In the genomic region with DNA sequence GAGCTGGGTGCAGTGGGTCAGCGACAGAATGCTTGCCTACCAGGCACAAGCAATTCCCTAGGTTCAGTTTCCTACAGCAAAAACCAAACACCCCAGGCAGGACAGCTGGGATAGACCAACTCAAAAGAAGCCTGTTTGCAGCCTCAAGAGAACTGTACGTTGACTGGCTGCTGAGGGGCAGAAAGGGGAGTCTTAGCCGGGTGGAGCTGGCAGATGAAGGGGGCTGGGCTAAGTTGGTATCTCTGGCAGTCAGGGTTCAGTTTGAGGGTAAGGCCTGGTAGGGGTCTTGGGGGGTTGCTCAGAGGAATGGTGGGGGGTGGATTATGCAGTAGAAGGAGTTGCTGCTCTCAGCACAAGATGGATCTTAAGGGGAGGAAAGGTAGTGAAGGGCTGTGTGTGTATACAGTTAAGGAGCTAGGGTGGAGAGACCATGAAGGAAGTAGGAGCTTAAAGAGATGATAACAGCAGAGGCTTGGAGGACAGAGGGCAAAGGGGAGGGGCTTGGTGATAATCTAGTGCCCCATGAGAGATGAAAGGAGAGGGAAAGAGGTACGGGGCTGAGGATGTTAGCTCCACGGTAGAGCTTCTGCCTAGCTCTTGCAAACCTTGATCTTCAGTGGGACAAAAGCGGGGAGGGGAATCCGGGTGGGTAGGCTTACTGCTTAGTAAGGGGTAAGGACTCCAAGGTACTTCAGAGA, we compare ENCODE assay signal across 12 mouse cellular contexts. TPM values are rescaled to one million over a fixed set of nuclear protein-coding genes. Genes with fewer than 3 reads are reported as not detected.
A peak's percentile ranks its signal among the peaks of the same experiment; 100 is the strongest.
DNase-seq lines count a peak whose midpoint lies in the region; ATAC-seq and TF ChIP-seq lines count a peak whose summit lies in the region.
"Had no signal": no experiment of that assay in that cellular context is flagged by ENCODE, and none has a peak within 500 bp of the region (broad histone marks: within the 10 kb centered on the region; RNA-seq: fewer than 3 reads in every experiment).

No protein-coding gene starts in this region.

- WGBS in heart, embryonic 13.5 days: 26% methylated on average over 7 of the region's 7 CpGs
- WGBS in midbrain, embryonic 10.5 days: 50% methylated on average over 7 of the region's 7 CpGs
- WGBS in midbrain, postnatal 0 days: 49% methylated on average over 7 of the region's 7 CpGs
- whole genome bisulfite sequencing in embryonic facial prominence, embryonic 15.5 days: 44% methylated on average over 7 of the region's 7 CpGs
- 30% methylated on average over 7 of the region's 7 CpGs for WGBS in stomach, embryonic 14.5 days
- 60% methylated on average over 7 of the region's 7 CpGs for WGBS in forebrain, embryonic 16.5 days

- H3K4me2 ChIP-seq in heart, embryonic 13.5 days: no peak overlapping the region
- no peak overlapping the region for H3K4me2 ChIP-seq in midbrain, postnatal 0 days (ENCODE audit: low read depth, low read length, poor library complexity, severe bottlenecking)
- no peak overlapping the region for H3K4me2 ChIP-seq in embryonic facial prominence, embryonic 15.5 days (replicated peaks)
- H3K4me2 ChIP-seq in stomach, embryonic 14.5 days (replicated peaks; ENCODE audit: low read depth, low read length): no peak overlapping the region
- H3K4me2 ChIP-seq in forebrain, embryonic 16.5 days (ENCODE audit: low read length): no peak overlapping the region
- H3K4me2 ChIP-seq: limb, embryonic 13.5 days had no signal

- H3K27me3 ChIP-seq in heart, embryonic 13.5 days (replicated peaks): no peaks in the 10 kb centered on the region
- peaks cover 5% of the 10 kb centered on the region for H3K27me3 ChIP-seq in midbrain, embryonic 10.5 days (ENCODE audit: low read depth, poor library complexity, severe bottlenecking)
- no peaks in the 10 kb centered on the region for H3K27me3 ChIP-seq in midbrain, postnatal 0 days (ENCODE audit: insufficient read depth, low read length)
- H3K27me3 ChIP-seq in embryonic facial prominence, embryonic 15.5 days: no peaks in the 10 kb centered on the region
- H3K27me3 ChIP-seq in stomach, embryonic 14.5 days (ENCODE audit: control insufficient read depth, insufficient read depth, low read length): no peaks in the 10 kb centered on the region
- no peaks in the 10 kb centered on the region for H3K27me3 ChIP-seq in forebrain, embryonic 16.5 days (replicated peaks; ENCODE audit: control insufficient read depth, insufficient read depth, low read length)
- H3K27me3 ChIP-seq: CH12.LX; limb, embryonic 13.5 days had no signal

- DNase-seq in heart, adult 11 months: no peak
- no peak for DNase-seq in midbrain, embryonic 10.5 days (ENCODE audit: low spot score)
- DNase-seq in midbrain, postnatal 0 days (ENCODE audit: low spot score): no peak
- no peak for DNase-seq in gastrocnemius, postnatal 36 days
- DNase-seq: forebrain, postnatal 0 days had no signal

- peaks cover 60% of the 10 kb centered on the region for H3K36me3 ChIP-seq in heart, embryonic 13.5 days
- H3K36me3 ChIP-seq in midbrain, embryonic 10.5 days: peaks cover 23% of the 10 kb centered on the region
- peaks cover 19% of the 10 kb centered on the region for H3K36me3 ChIP-seq in midbrain, postnatal 0 days (ENCODE audit: insufficient read depth, low read length)
- H3K36me3 ChIP-seq in embryonic facial prominence, embryonic 15.5 days: peaks cover 44% of the 10 kb centered on the region
- H3K36me3 ChIP-seq in stomach, embryonic 14.5 days (ENCODE audit: control insufficient read depth, insufficient read depth, low read length): peaks cover 30% of the 10 kb centered on the region
- no peaks in the 10 kb centered on the region for H3K36me3 ChIP-seq in forebrain, embryonic 16.5 days (ENCODE audit: control insufficient read depth, insufficient read depth)

- H3K27ac ChIP-seq in heart, embryonic 13.5 days (replicated peaks): peak overlapping the region; percentile 70
- 0 out of 2 replicates have a peak overlapping the region, but pooled peaks have one; percentile 39 for H3K27ac ChIP-seq in midbrain, embryonic 10.5 days (replicated peaks)
- no peak overlapping the region for H3K27ac ChIP-seq in midbrain, postnatal 0 days (ENCODE audit: low read depth, low read length)
- peak overlapping the region; percentile 19; the same call in 1 of the 2 replicates for H3K27ac ChIP-seq in embryonic facial prominence, embryonic 15.5 days (replicated peaks)
- H3K27ac ChIP-seq in stomach, embryonic 14.5 days (ENCODE audit: low read length): 0 out of 2 replicates have a peak overlapping the region, but pooled peaks have one; percentile 5
- H3K27ac ChIP-seq in forebrain, embryonic 16.5 days (ENCODE audit: low read length): no peak overlapping the region
- H3K27ac ChIP-seq: limb, embryonic 13.5 days had no signal

- H3K9me3 ChIP-seq in heart, embryonic 13.5 days: no peaks in the 10 kb centered on the region
- no peaks in the 10 kb centered on the region for H3K9me3 ChIP-seq in midbrain, embryonic 10.5 days (replicated peaks)
- no peaks in the 10 kb centered on the region for H3K9me3 ChIP-seq in midbrain, postnatal 0 days (ENCODE audit: low read length)
- no peaks in the 10 kb centered on the region for H3K9me3 ChIP-seq in embryonic facial prominence, embryonic 15.5 days (replicated peaks)
- H3K9me3 ChIP-seq in stomach, embryonic 14.5 days (ENCODE audit: control insufficient read depth, low read depth, low read length): no peaks in the 10 kb centered on the region
- H3K9me3 ChIP-seq in forebrain, embryonic 16.5 days (ENCODE audit: control insufficient read depth, low read length): no peaks in the 10 kb centered on the region
- H3K9me3 ChIP-seq: limb, embryonic 13.5 days had no signal

- H3K9ac ChIP-seq in heart, embryonic 13.5 days: peak overlapping the region; percentile 68
- no peak overlapping the region for H3K9ac ChIP-seq in midbrain, postnatal 0 days (replicated peaks; ENCODE audit: low read length, poor library complexity, severe bottlenecking)
- no peak overlapping the region for H3K9ac ChIP-seq in embryonic facial prominence, embryonic 15.5 days
- H3K9ac ChIP-seq in stomach, embryonic 14.5 days (replicated peaks; ENCODE audit: low read depth, low read length): no peak overlapping the region
- no peak overlapping the region for H3K9ac ChIP-seq in forebrain, embryonic 16.5 days (replicated peaks; ENCODE audit: low read depth, low read length)
- H3K9ac ChIP-seq: forebrain, postnatal 0 days; limb, embryonic 13.5 days had no signal

- peaks cover 70% of the 10 kb centered on the region for H3K4me1 ChIP-seq in heart, embryonic 13.5 days
- peaks cover 54% of the 10 kb centered on the region for H3K4me1 ChIP-seq in midbrain, embryonic 10.5 days
- H3K4me1 ChIP-seq in midbrain, postnatal 0 days (ENCODE audit: insufficient read depth, low read length): peaks cover 13% of the 10 kb centered on the region
- H3K4me1 ChIP-seq in embryonic facial prominence, embryonic 15.5 days: peaks cover 26% of the 10 kb centered on the region
- H3K4me1 ChIP-seq in stomach, embryonic 14.5 days (ENCODE audit: control insufficient read depth, insufficient read depth, low read length): peaks cover 21% of the 10 kb centered on the region
- peaks cover 20% of the 10 kb centered on the region for H3K4me1 ChIP-seq in forebrain, embryonic 16.5 days (replicated peaks; ENCODE audit: control insufficient read depth, insufficient read depth, low read length)

- ATAC-seq in heart, embryonic 13.5 days (ENCODE audit: extremely low read depth, insufficient number of reproducible peaks, low FRiP score, low TSS enrichment): no peak
- ATAC-seq in midbrain, postnatal 0 days (ENCODE audit: low FRiP score): no peak
- ATAC-seq in embryonic facial prominence, embryonic 15.5 days (ENCODE audit: insufficient number of reproducible peaks, low FRiP score, low TSS enrichment, low read depth): no peak
- no peak for ATAC-seq in stomach, embryonic 14.5 days (ENCODE audit: insufficient number of reproducible peaks, insufficient read depth, low FRiP score, low read depth)
- ATAC-seq in forebrain, embryonic 16.5 days: no peak
- ATAC-seq: forebrain, postnatal 0 days; midbrain, embryonic 16.5 days had no signal

- intact Hi-C loops in gastrocnemius, postnatal 36 days (cut with DNase I): no loop called here

- no peak for TF ChIP-seq CTCF in midbrain, postnatal 0 days (IDR thresholded peaks at IDR 0.05)

- H3K4me3 ChIP-seq in heart, embryonic 13.5 days: no peak overlapping the region
- H3K4me3 ChIP-seq in midbrain, embryonic 10.5 days: no peak overlapping the region
- H3K4me3 ChIP-seq in midbrain, postnatal 0 days (ENCODE audit: low read depth, low read length): no peak overlapping the region
- no peak overlapping the region for H3K4me3 ChIP-seq in embryonic facial prominence, embryonic 15.5 days (replicated peaks)
- H3K4me3 ChIP-seq in stomach, embryonic 14.5 days (ENCODE audit: low read depth, low read length): no peak overlapping the region
- H3K4me3 ChIP-seq in forebrain, embryonic 16.5 days (replicated peaks; ENCODE audit: low read length): no peak overlapping the region
- H3K4me3 ChIP-seq: limb, embryonic 13.5 days had no signal

RNA-seq across cellular contexts. Expression of gene Wasf2, which starts 50.7 kb away (rescaled TPM):
- 64.6 and 72.7 TPM in 2 replicates for polyA plus RNA-seq in heart, embryonic 13.5 days (2015; fragmentation: Nextera tagmentation; extraction: Ambion mirVana)
- 48.3 and 50.3 TPM in 2 replicates for polyA plus RNA-seq in midbrain, embryonic 10.5 days (2016; fragmentation: Nextera tagmentation; extraction: Ambion mirVana)
- total RNA-seq in midbrain, postnatal 0 days (2014; rRNA removed): 18.3 and 19.6 TPM in 2 replicates
- 19.1 and 26.0 TPM in 2 replicates for polyA plus RNA-seq in midbrain, postnatal 0 days (2015; fragmentation: Nextera tagmentation; extraction: Ambion mirVana)
- 116 and 118 TPM in 2 replicates for polyA plus RNA-seq in embryonic facial prominence, embryonic 15.5 days (2015; fragmentation: Nextera tagmentation; extraction: Ambion mirVana)
- polyA plus RNA-seq in stomach, embryonic 14.5 days (2014; fragmentation: Nextera tagmentation; extraction: Ambion mirVana): 120 and 124 TPM in 2 replicates
- total RNA-seq in gastrocnemius, postnatal 36 days (2021): 10 to 100 TPM; 31.1 to 31.8 TPM
- polyA plus RNA-seq in forebrain, embryonic 16.5 days (2015; fragmentation: Nextera tagmentation; extraction: Ambion mirVana): 27.0 and 31.5 TPM in 2 replicates

Comparison
In these comparisons a context has a peak if more than half of its experiments do, and no peak if none do; other contexts are left out.
1. H3K27ac ChIP-seq: peak in heart, embryonic 13.5 days (single experiment), midbrain, embryonic 10.5 days (single experiment), embryonic facial prominence, embryonic 15.5 days (single experiment) and stomach, embryonic 14.5 days (single experiment); none in midbrain, postnatal 0 days (single experiment) and forebrain, embryonic 16.5 days (single experiment).